Mouse (Mus musculus): Measurements from ENCODE around the gene Axin2.

The Axin2 gene

GRCm38 (mm10) chr11:108995196-108995989, 75.2 kb downstream of the Axin2 start:
- in situ Hi-C loops (cut with MboI; ENCODE audit: low pct_unique_long_range_greater_than_20kb in 1 of 2, low sequenced_read_pairs in 2 of 2, unreplicated experiment in 1 of 2): no loop called here

DNA sequence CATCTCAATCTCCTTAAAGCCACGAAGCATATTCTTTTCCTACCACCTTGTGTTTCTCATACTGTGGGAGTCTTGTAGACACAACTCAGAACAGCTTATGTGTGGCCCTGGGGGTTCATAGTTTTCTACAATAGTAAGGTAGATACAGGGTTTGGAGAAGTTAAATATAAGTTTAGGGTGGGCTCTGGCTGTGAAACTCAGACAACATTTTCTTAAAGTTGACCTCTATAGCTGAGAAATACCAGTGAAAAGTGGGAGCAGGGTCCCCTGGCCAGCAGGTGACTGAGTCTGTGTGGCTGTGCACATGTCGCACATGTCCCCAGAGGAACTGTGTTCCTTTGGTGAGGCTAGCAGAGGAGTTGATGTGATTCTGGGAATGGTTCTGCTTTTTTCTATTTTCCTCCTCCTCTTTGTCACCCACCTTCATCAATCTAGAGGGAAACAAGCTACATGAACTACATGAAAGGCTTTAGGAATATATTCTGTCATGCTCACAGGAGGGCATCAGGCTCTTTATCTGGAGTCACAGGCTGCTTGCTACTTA, 75.9 kb downstream of the Axin2 start:
- in situ Hi-C loops (cut with MboI; ENCODE audit: low pct_unique_long_range_greater_than_20kb in 1 of 2, low sequenced_read_pairs in 2 of 2, unreplicated experiment in 1 of 2): no loop called here

DNA sequence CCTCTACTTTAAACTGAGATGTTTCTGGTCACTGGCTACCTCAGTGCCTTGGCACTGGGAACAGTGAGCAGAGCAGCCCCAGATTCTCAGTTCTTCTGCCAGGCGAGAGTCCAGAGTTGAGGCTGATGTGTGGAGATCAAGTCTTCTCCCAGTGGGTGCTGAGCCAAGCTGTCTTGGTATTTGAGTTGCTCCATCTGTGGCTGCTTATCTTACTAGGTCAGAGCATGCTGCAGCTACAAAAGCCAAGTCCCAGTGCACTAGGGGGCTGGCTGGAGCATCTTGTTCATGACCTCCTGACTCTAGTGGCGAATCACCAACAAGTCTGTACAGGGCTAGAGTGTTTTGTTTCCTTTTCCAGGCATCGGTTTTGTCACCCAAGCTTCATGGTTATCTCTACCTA, 77.7 kb downstream of the Axin2 start:
- in situ Hi-C loops (cut with MboI; ENCODE audit: low pct_unique_long_range_greater_than_20kb in 1 of 2, low sequenced_read_pairs in 2 of 2, unreplicated experiment in 1 of 2): no loop called here

All from mouse embryonic stem cell (cell line).